Comparison of ENCODE assay signal across 16 mouse cellular contexts in the genomic region with DNA sequence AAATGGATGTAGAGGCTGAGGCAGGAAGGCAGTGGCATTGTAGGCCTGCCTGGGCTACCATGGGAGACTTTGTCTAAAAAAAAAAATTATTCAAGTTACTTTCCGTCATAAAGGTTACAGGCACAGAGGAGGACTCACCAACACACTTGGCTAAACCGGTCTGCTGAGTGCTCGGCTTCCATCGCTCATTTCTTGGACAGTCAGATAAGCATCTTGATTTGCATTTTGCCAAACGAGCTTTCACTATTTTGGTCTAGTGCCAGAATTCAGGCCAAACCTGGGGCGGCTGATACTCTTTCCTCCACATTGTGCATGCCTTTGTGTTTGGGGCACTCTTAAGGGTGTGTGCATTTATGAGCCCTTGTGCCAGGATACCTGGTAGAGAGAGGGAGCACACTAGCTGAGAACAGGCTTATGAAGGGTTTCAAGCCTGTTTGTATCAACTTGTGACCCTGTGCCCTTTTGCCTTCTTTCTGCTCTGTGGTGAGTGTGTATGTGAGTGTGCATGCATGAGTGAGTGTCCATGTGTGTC. TPM values are rescaled to one million over a fixed set of nuclear protein-coding genes. Genes with fewer than 3 reads are reported as not detected.
DNase-seq lines count a peak whose midpoint lies in the region; ATAC-seq and TF ChIP-seq lines count a peak whose summit lies in the region.
"Had no signal": no experiment of that assay in that cellular context is flagged by ENCODE, and none has a peak within 500 bp of the region (broad histone marks: within the 10 kb centered on the region; RNA-seq: fewer than 3 reads in every experiment).

No protein-coding gene starts in this region.

- H3K4me1 ChIP-seq in hindbrain, embryonic 11.5 days (replicated peaks; ENCODE audit: control insufficient read depth, insufficient read depth, low read length) = peaks cover 6% of the 10 kb centered on the region; the same call in 1 of the 2 replicates
- 0 out of 2 replicates have a peak, but pooled peaks cover 6% of the 10 kb centered on the region for H3K4me1 ChIP-seq in hindbrain, postnatal 0 days (ENCODE audit: insufficient read depth, low read length)
- peaks cover 33% of the 10 kb centered on the region for H3K4me1 ChIP-seq in midbrain, embryonic 10.5 days
- peaks cover 22% of the 10 kb centered on the region for H3K4me1 ChIP-seq in midbrain, embryonic 13.5 days (replicated peaks)
- H3K4me1 ChIP-seq in hindbrain, embryonic 12.5 days = peaks cover 28% of the 10 kb centered on the region
- peaks cover 13% of the 10 kb centered on the region; the same call in 1 of the 2 replicates for H3K4me1 ChIP-seq in stomach, embryonic 14.5 days (ENCODE audit: control insufficient read depth, insufficient read depth, low read length)
- H3K4me1 ChIP-seq: liver, embryonic 15.5 days had no signal

- H3K9me3 ChIP-seq in hindbrain, embryonic 11.5 days (ENCODE audit: control insufficient read depth, low read length) = no peaks in the 10 kb centered on the region
- no peaks in the 10 kb centered on the region for H3K9me3 ChIP-seq in hindbrain, postnatal 0 days (ENCODE audit: low read length)
- no peaks in the 10 kb centered on the region for H3K9me3 ChIP-seq in midbrain, embryonic 10.5 days (replicated peaks)
- no peaks in the 10 kb centered on the region for H3K9me3 ChIP-seq in midbrain, embryonic 13.5 days
- no peaks in the 10 kb centered on the region for H3K9me3 ChIP-seq in hindbrain, embryonic 12.5 days (replicated peaks)
- H3K9me3 ChIP-seq in stomach, embryonic 14.5 days (ENCODE audit: control insufficient read depth, low read depth, low read length) = no peaks in the 10 kb centered on the region
- H3K9me3 ChIP-seq: liver, embryonic 15.5 days; megakaryocyte, embryonic 14.5 days had no signal

- no peak for ATAC-seq in hindbrain, embryonic 11.5 days (ENCODE audit: low FRiP score)
- ATAC-seq in hindbrain, postnatal 0 days = no peak
- ATAC-seq in midbrain, embryonic 13.5 days = no peak
- no peak for ATAC-seq in hindbrain, embryonic 12.5 days (ENCODE audit: low FRiP score)
- no peak for ATAC-seq in stomach, embryonic 14.5 days (ENCODE audit: insufficient number of reproducible peaks, insufficient read depth, low FRiP score, low read depth)

- H3K36me3 ChIP-seq in hindbrain, embryonic 11.5 days (ENCODE audit: control insufficient read depth, insufficient read depth, low read length) = no peaks in the 10 kb centered on the region
- no peaks in the 10 kb centered on the region for H3K36me3 ChIP-seq in hindbrain, postnatal 0 days (ENCODE audit: insufficient read depth, low read length)
- H3K36me3 ChIP-seq in midbrain, embryonic 10.5 days = no peaks in the 10 kb centered on the region
- 0 out of 2 replicates have a peak, but pooled peaks cover 4% of the 10 kb centered on the region for H3K36me3 ChIP-seq in midbrain, embryonic 13.5 days
- H3K36me3 ChIP-seq in hindbrain, embryonic 12.5 days = no peaks in the 10 kb centered on the region
- no peaks in the 10 kb centered on the region for H3K36me3 ChIP-seq in stomach, embryonic 14.5 days (ENCODE audit: control insufficient read depth, insufficient read depth, low read length)
- H3K36me3 ChIP-seq: liver, embryonic 15.5 days had no signal

- H3K27ac ChIP-seq in hindbrain, embryonic 11.5 days (ENCODE audit: low read depth, low read length) = peak overlapping the region; percentile 51; the same call in 1 of the 2 replicates
- no peak overlapping the region for H3K27ac ChIP-seq in hindbrain, postnatal 0 days
- H3K27ac ChIP-seq in midbrain, embryonic 10.5 days (replicated peaks) = peak overlapping the region; percentile 85; the same call in 1 of the 2 replicates
- H3K27ac ChIP-seq in midbrain, embryonic 13.5 days = no peak overlapping the region
- H3K27ac ChIP-seq in hindbrain, embryonic 12.5 days = peak overlapping the region; percentile 70; the same call in 1 of the 2 replicates
- H3K27ac ChIP-seq in stomach, embryonic 14.5 days (ENCODE audit: low read length) = peak overlapping the region; percentile 27; the same call in 1 of the 2 replicates
- H3K27ac ChIP-seq: liver, embryonic 15.5 days had no signal

- no peak overlapping the region for H3K9ac ChIP-seq in hindbrain, embryonic 11.5 days (ENCODE audit: low read depth, low read length)
- no peak overlapping the region for H3K9ac ChIP-seq in hindbrain, postnatal 0 days (replicated peaks; ENCODE audit: low read length)
- H3K9ac ChIP-seq in midbrain, embryonic 13.5 days (replicated peaks) = no peak overlapping the region
- no peak overlapping the region for H3K9ac ChIP-seq in hindbrain, embryonic 12.5 days
- no peak overlapping the region for H3K9ac ChIP-seq in stomach, embryonic 14.5 days (replicated peaks; ENCODE audit: low read depth, low read length)
- H3K9ac ChIP-seq: liver, embryonic 15.5 days had no signal

- TF ChIP-seq CTCF in hindbrain, postnatal 0 days (IDR thresholded peaks at IDR 0.05; ENCODE audit: low read depth) = no peak

- WGBS in hindbrain, embryonic 11.5 days = 86% methylated on average over 6 of the region's 6 CpGs
- WGBS in hindbrain, postnatal 0 days = 31% methylated on average over 6 of the region's 6 CpGs
- 88% methylated on average over 6 of the region's 6 CpGs for WGBS in midbrain, embryonic 10.5 days
- 65% methylated on average over 6 of the region's 6 CpGs for WGBS in midbrain, embryonic 13.5 days
- WGBS in hindbrain, embryonic 12.5 days = 69% methylated on average over 6 of the region's 6 CpGs
- 46% methylated on average over 6 of the region's 6 CpGs for WGBS in stomach, embryonic 14.5 days

- intact Hi-C loops in heart, postnatal 25 days (cut with DNase I) = no loop called here

- H3K27me3 ChIP-seq in hindbrain, embryonic 11.5 days (ENCODE audit: control insufficient read depth, insufficient read depth, low read length) = no peaks in the 10 kb centered on the region
- no peaks in the 10 kb centered on the region for H3K27me3 ChIP-seq in hindbrain, postnatal 0 days (ENCODE audit: insufficient read depth, low read length)
- no peaks in the 10 kb centered on the region for H3K27me3 ChIP-seq in midbrain, embryonic 10.5 days (ENCODE audit: low read depth, poor library complexity, severe bottlenecking)
- no peaks in the 10 kb centered on the region for H3K27me3 ChIP-seq in midbrain, embryonic 13.5 days
- H3K27me3 ChIP-seq in hindbrain, embryonic 12.5 days = no peaks in the 10 kb centered on the region
- H3K27me3 ChIP-seq in stomach, embryonic 14.5 days (ENCODE audit: control insufficient read depth, insufficient read depth, low read length) = no peaks in the 10 kb centered on the region
- H3K27me3 ChIP-seq: liver, embryonic 15.5 days had no signal

- DNase-seq in hindbrain, embryonic 11.5 days (ENCODE audit: low spot score) = no peak
- DNase-seq in hindbrain, postnatal 0 days (ENCODE audit: low spot score) = no peak
- no peak for DNase-seq in midbrain, embryonic 10.5 days (ENCODE audit: low spot score)
- no peak for DNase-seq in cerebellum, postnatal 36 days
- DNase-seq in heart, postnatal 25 days (ENCODE audit: low spot score) = no peak
- DNase-seq: cerebellum, adult 11-12 months; heart, postnatal 4 days; spleen, adult 18-20 months; thymus, adult 2 months had no signal

- no peak overlapping the region for H3K4me3 ChIP-seq in hindbrain, embryonic 11.5 days (ENCODE audit: low read depth, low read length)
- no peak overlapping the region for H3K4me3 ChIP-seq in hindbrain, postnatal 0 days (ENCODE audit: low read length)
- no peak overlapping the region for H3K4me3 ChIP-seq in midbrain, embryonic 10.5 days
- H3K4me3 ChIP-seq in midbrain, embryonic 13.5 days (replicated peaks) = no peak overlapping the region
- H3K4me3 ChIP-seq in hindbrain, embryonic 12.5 days = no peak overlapping the region
- no peak overlapping the region for H3K4me3 ChIP-seq in stomach, embryonic 14.5 days (ENCODE audit: low read depth, low read length)
- H3K4me3 ChIP-seq: erythroblast, embryonic 14.5 days; liver, embryonic 15.5 days; megakaryocyte, embryonic 14.5 days; myocyte had no signal

- H3K4me2 ChIP-seq in hindbrain, embryonic 11.5 days (replicated peaks; ENCODE audit: low read depth, low read length) = no peak overlapping the region
- H3K4me2 ChIP-seq in hindbrain, postnatal 0 days (ENCODE audit: low read depth, low read length) = no peak overlapping the region
- no peak overlapping the region for H3K4me2 ChIP-seq in midbrain, embryonic 13.5 days (replicated peaks)
- H3K4me2 ChIP-seq in hindbrain, embryonic 12.5 days (replicated peaks) = no peak overlapping the region
- H3K4me2 ChIP-seq in stomach, embryonic 14.5 days (replicated peaks; ENCODE audit: low read depth, low read length) = no peak overlapping the region
- H3K4me2 ChIP-seq: liver, embryonic 15.5 days had no signal

RNA-seq across cellular contexts. Expression of gene Id1, which starts 19.7 kb away (rescaled TPM):
- polyA plus RNA-seq in hindbrain, embryonic 11.5 days (2014; fragmentation: Nextera tagmentation; extraction: Ambion mirVana) = 166 and 168 TPM in 2 replicates
- 142 and 198 TPM in 2 replicates for total RNA-seq in hindbrain, postnatal 0 days (2014; rRNA removed)
- 99.3 and 104 TPM in 2 replicates for polyA plus RNA-seq in hindbrain, postnatal 0 days (2015; fragmentation: Nextera tagmentation; extraction: Ambion mirVana)
- 70.2 and 86.2 TPM in 2 replicates for polyA plus RNA-seq in midbrain, embryonic 10.5 days (2016; fragmentation: Nextera tagmentation; extraction: Ambion mirVana)
- polyA plus RNA-seq in midbrain, embryonic 13.5 days (2015; fragmentation: Nextera tagmentation; extraction: Ambion mirVana) = 32.8 and 39.4 TPM in 2 replicates
- 157 and 159 TPM in 2 replicates for polyA plus RNA-seq in hindbrain, embryonic 12.5 days (2016; fragmentation: Nextera tagmentation; extraction: Ambion mirVana)
- polyA plus RNA-seq in stomach, embryonic 14.5 days (2014; fragmentation: Nextera tagmentation; extraction: Ambion mirVana) = 147 and 150 TPM in 2 replicates
- total RNA-seq in heart, postnatal 25 days (2021) = 10 to 100 TPM; 37.8 to 57.0 TPM

RNA-seq across cellular contexts. Expression of gene Mcts2, which starts 29.5 kb away (rescaled TPM):
- 43.9 and 48.5 TPM in 2 replicates for polyA plus RNA-seq in hindbrain, embryonic 11.5 days (2014; fragmentation: Nextera tagmentation; extraction: Ambion mirVana)
- 9.0 and 14.0 TPM in 2 replicates for total RNA-seq in hindbrain, postnatal 0 days (2014; rRNA removed)
- polyA plus RNA-seq in hindbrain, postnatal 0 days (2015; fragmentation: Nextera tagmentation; extraction: Ambion mirVana) = 29.4 and 31.2 TPM in 2 replicates
- 42.9 and 45.3 TPM in 2 replicates for polyA plus RNA-seq in midbrain, embryonic 10.5 days (2016; fragmentation: Nextera tagmentation; extraction: Ambion mirVana)
- 42.7 and 44.1 TPM in 2 replicates for polyA plus RNA-seq in midbrain, embryonic 13.5 days (2015; fragmentation: Nextera tagmentation; extraction: Ambion mirVana)
- polyA plus RNA-seq in hindbrain, embryonic 12.5 days (2016; fragmentation: Nextera tagmentation; extraction: Ambion mirVana) = 34.9 and 40.5 TPM in 2 replicates
- polyA plus RNA-seq in stomach, embryonic 14.5 days (2014; fragmentation: Nextera tagmentation; extraction: Ambion mirVana) = 26.5 and 30.1 TPM in 2 replicates
- total RNA-seq in heart, postnatal 25 days (2021) = 10 to 100 TPM; 17.7 to 18.5 TPM

RNA-seq across cellular contexts. Expression of gene Cox4i2, which starts 37.7 kb away (rescaled TPM):
- 4.1 and 4.4 TPM in 2 replicates for polyA plus RNA-seq in hindbrain, embryonic 11.5 days (2014; fragmentation: Nextera tagmentation; extraction: Ambion mirVana)
- 2.1 and 7.1 TPM in 2 replicates for total RNA-seq in hindbrain, postnatal 0 days (2014; rRNA removed)
- 4.8 and 6.1 TPM in 2 replicates for polyA plus RNA-seq in hindbrain, postnatal 0 days (2015; fragmentation: Nextera tagmentation; extraction: Ambion mirVana)
- polyA plus RNA-seq in midbrain, embryonic 10.5 days (2016; fragmentation: Nextera tagmentation; extraction: Ambion mirVana) = 4.2 and 4.6 TPM in 2 replicates
- polyA plus RNA-seq in midbrain, embryonic 13.5 days (2015; fragmentation: Nextera tagmentation; extraction: Ambion mirVana) = 4.1 and 5.5 TPM in 2 replicates
- 5.0 and 5.3 TPM in 2 replicates for polyA plus RNA-seq in hindbrain, embryonic 12.5 days (2016; fragmentation: Nextera tagmentation; extraction: Ambion mirVana)
- 18.4 and 21.7 TPM in 2 replicates for polyA plus RNA-seq in stomach, embryonic 14.5 days (2014; fragmentation: Nextera tagmentation; extraction: Ambion mirVana)
- total RNA-seq in heart, postnatal 25 days (2021) = 10 to 100 TPM; 12.2 to 16.8 TPM
- polyA plus RNA-seq: erythroblast, embryonic 14.5 days; myocyte had no signal

RNA-seq across cellular contexts. Expression of gene H13, which starts 47.0 kb away (rescaled TPM):
- 124 and 138 TPM in 2 replicates for polyA plus RNA-seq in hindbrain, embryonic 11.5 days (2014; fragmentation: Nextera tagmentation; extraction: Ambion mirVana)
- total RNA-seq in hindbrain, postnatal 0 days (2014; rRNA removed) = 182 and 196 TPM in 2 replicates
- 162 and 163 TPM in 2 replicates for polyA plus RNA-seq in hindbrain, postnatal 0 days (2015; fragmentation: Nextera tagmentation; extraction: Ambion mirVana)
- polyA plus RNA-seq in midbrain, embryonic 10.5 days (2016; fragmentation: Nextera tagmentation; extraction: Ambion mirVana) = 99.2 and 117 TPM in 2 replicates
- 171 and 181 TPM in 2 replicates for polyA plus RNA-seq in midbrain, embryonic 13.5 days (2015; fragmentation: Nextera tagmentation; extraction: Ambion mirVana)
- 153 and 157 TPM in 2 replicates for polyA plus RNA-seq in hindbrain, embryonic 12.5 days (2016; fragmentation: Nextera tagmentation; extraction: Ambion mirVana)
- 120 and 122 TPM in 2 replicates for polyA plus RNA-seq in stomach, embryonic 14.5 days (2014; fragmentation: Nextera tagmentation; extraction: Ambion mirVana)
- total RNA-seq in heart, postnatal 25 days (2021) = 10 to 100 TPM; 35.1 to 38.5 TPM

Comparison
In these comparisons a context has a peak if more than half of its experiments do, and no peak if none do; other contexts are left out.
1. H3K27ac ChIP-seq: peak in hindbrain, embryonic 11.5 days (single experiment), midbrain, embryonic 10.5 days (single experiment), hindbrain, embryonic 12.5 days (single experiment) and stomach, embryonic 14.5 days (single experiment); none in hindbrain, postnatal 0 days (single experiment) and midbrain, embryonic 13.5 days (single experiment).